Mouse (Mus musculus) lung, embryonic 14.5 days (tissue): Measurements from ENCODE around the gene Atpaf2. TPM values are rescaled to one million over a fixed set of nuclear protein-coding genes. Genes with fewer than 3 reads are reported as not detected.
A peak's percentile ranks its signal among the peaks of the same experiment; 100 is the strongest.

Experiments used
- ATAC-seq: fragments of 200-750 bp; cut with Nextera tagmentation; 2 replicates; pipeline ENCODE4 v1.8.0; 2017; ENCODE audit warnings: mild to moderate bottlenecking, moderate TSS enrichment, moderate library complexity; ENCODE audit not compliant: insufficient read depth
- DNase-seq: peaks from one replicate; pipeline ENCODE4 v3.0.0-alpha.2; 2015
- H3K27ac ChIP-seq: fragments of 300-500 bp; sonication (generic); 2 replicates; pipeline ENCODE4 v1.5.1; 2014; ENCODE audit warnings: low read depth, mild to moderate bottlenecking, moderate library complexity
- H3K27me3 ChIP-seq: fragments of 300-500 bp; sonication (generic); 2 replicates; pipeline ENCODE4 v1.6.1; 2014; ENCODE audit warnings: low read length, control low read depth; ENCODE audit not compliant: insufficient read depth
- H3K36me3 ChIP-seq: fragments of 300-500 bp; sonication (generic); 2 replicates; pipeline ENCODE4 v1.6.1; 2014; ENCODE audit warnings: control low read depth; ENCODE audit not compliant: insufficient read depth
- H3K4me1 ChIP-seq: fragments of 300-500 bp; sonication (generic); 2 replicates; pipeline ENCODE4 v1.6.1; 2014; ENCODE audit warnings: antibody characterized with exemption, control low read depth; ENCODE audit not compliant: insufficient read depth
- H3K4me2 ChIP-seq: fragments of 300-500 bp; sonication (generic); 2 replicates; pipeline ENCODE4 v1.6.1; 2014; ENCODE audit warnings: mild to moderate bottlenecking
- H3K4me3 ChIP-seq: fragments of 300-500 bp; sonication (generic); 2 replicates; pipeline ENCODE4 v1.5.1; 2014; ENCODE audit warnings: low read depth, low read length
- H3K9ac ChIP-seq: fragments of 300-500 bp; sonication (generic); 2 replicates; pipeline ENCODE4 v1.6.1; 2014
- H3K9me3 ChIP-seq: fragments of 300-500 bp; sonication (generic); 2 replicates; pipeline ENCODE4 v1.6.1; 2016; ENCODE audit warnings: low read depth, low read length, control low read depth
- CTCF ChIP-seq: IDR thresholded peaks from 2 replicates; pipeline ENCODE4 v1.5.1; 2016; ENCODE audit warnings: antibody characterized with exemption, low read depth
- WGBS: fragments of 180-500 bp; shearing (Covaris S2); extraction: QIAGEN DNeasy Blood & Tissue Kit; methylation state at CpG from one replicate; pipeline ENCODE4 v1.1.7; 2014; 5-methylcytosine and 5-hydroxymethylcytosine counted together
- polyA plus RNA-seq: library from polyadenylated mRNA; unstranded; fragments of >200 nt; fragmentation: Nextera tagmentation; extraction: Ambion mirVana; gene quantifications from 2 replicates; pipeline ENCODE4 v1.2.1, GENCODE M21; 2014

The Atpaf2 gene
- polyA plus RNA-seq, 1 experiment from 2014 or later, result 50.1 TPM

DNA sequence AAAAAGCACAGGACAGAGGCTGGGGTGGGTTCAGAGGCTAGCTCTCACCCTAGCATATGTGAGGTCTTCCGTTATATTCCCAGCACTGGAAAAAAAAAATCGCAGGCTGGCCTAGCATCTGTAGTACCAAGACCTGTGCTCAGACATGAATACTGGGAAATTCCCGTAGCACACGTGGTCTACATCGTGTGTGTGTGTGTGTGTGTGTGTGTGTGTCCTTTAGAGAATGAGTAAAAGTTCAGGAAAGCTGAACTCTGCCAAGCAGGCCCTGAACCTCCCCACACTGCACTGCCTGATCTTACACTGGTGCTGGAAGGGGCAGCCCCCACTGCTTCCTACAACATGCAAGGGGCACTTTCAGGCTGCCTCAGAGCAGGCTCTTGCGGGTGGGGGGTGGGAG lies 43.8 kb downstream of the Atpaf2 start:
- no peak overlapping the region for H3K9ac ChIP-seq
- no peak overlapping the region for H3K4me3 ChIP-seq
- no peak overlapping the region for H3K4me2 ChIP-seq
- no peaks in the 10 kb centered on the region for H3K9me3 ChIP-seq
- no peak for TF ChIP-seq CTCF
- WGBS, result 76% methylated on average over 6 of the region's 6 CpGs
- H3K36me3 ChIP-seq, result no peaks in the 10 kb centered on the region
- no peaks in the 10 kb centered on the region for H3K27me3 ChIP-seq
- DNase-seq (no peak), ATAC-seq (no peak)
- H3K4me1 ChIP-seq, result no peaks in the 10 kb centered on the region
- no peak overlapping the region for H3K27ac ChIP-seq

DNA sequence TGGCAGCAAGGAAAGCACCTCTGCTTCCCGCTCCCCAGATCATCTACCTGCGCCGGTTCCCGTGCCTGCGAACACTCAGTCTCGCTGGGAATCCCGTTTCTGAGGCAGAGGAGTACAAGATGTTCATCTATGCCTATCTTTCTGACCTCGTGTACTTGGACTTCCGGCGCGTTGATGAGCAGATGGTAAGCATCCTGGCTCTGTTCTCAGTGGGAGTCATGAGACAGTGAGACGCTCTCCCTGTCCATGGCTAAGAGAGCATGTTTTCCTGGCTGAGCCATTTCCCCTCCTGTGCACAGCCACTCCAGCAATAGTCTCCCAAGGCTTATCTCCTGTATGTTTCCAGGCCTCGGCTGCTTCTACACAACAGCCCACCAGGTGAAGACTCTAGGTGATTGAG lies 47.8 kb downstream of the Atpaf2 start:
- Histone ChIP-seq H3K36me3 (no peaks in the 10 kb centered on the region), H3K9ac (no peak overlapping the region), H3K27ac (no peak overlapping the region), H3K27me3 (no peaks in the 10 kb centered on the region), H3K4me3 (no peak overlapping the region), H3K4me2 (no peak overlapping the region), H3K4me1 (0 out of 2 replicates have a peak, but pooled peaks cover 6% of the 10 kb centered on the region), H3K9me3 (no peaks in the 10 kb centered on the region)
- 77% methylated on average over 13 of the region's 13 CpGs for WGBS
- no peak for ATAC-seq
- no peak for DNase-seq
- no peak for TF ChIP-seq CTCF

DNA sequence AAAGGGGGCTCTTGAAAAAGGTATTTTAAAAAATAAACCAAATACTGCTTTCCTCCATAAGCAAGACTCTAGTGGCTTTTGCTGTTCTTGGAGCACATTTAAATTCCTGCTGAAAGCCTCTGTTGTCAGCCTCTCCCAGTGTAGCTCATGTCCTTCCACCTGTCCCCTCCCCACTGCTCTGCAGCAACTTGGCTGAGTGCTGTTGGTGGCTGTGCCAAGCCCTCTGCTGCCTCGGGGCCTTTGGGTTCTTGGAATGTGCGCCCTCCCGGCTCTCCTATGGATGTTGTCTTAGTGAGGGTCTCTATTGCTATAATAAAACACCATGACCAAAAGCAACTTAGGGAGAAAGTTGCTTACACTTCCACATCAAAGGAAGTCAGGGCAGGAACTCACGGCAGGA lies 48.8 kb downstream of the Atpaf2 start:
- Histone ChIP-seq H3K4me3 (no peak overlapping the region), H3K9ac (no peak overlapping the region), H3K4me1 (0 out of 2 replicates have a peak, but pooled peaks cover 6% of the 10 kb centered on the region), H3K9me3 (no peaks in the 10 kb centered on the region), H3K27me3 (no peaks in the 10 kb centered on the region), H3K36me3 (no peaks in the 10 kb centered on the region), H3K27ac (no peak overlapping the region), H3K4me2 (no peak overlapping the region)
- TF ChIP-seq CTCF, result no peak
- DNase-seq (no peak), ATAC-seq (no peak)
- 68% methylated on average over 4 of the region's 4 CpGs for WGBS

DNA sequence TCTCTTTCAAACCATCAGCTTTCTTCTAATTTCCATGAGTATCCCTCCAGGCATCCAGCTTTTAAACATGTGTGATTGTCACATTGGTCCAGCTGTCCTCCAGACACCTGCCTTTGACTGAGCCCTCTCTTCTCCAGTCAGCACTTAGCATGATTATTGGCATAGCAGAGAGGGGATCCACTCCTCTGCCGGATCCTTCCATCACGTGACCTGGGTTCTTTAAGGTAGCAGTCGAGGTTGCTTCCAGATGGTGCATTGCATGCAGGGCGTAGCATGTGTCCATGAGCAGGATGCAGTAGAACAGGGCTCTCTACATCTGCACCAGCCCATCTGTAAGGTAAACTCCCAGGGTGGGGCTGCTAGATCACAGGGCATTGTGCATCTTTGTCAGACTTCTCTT lies 49.3 kb downstream of the Atpaf2 start:
- H3K4me3 ChIP-seq, result no peak overlapping the region
- H3K9ac ChIP-seq, result no peak overlapping the region
- no peak overlapping the region for H3K4me2 ChIP-seq
- H3K27ac ChIP-seq, result no peak overlapping the region
- ATAC-seq (no peak), DNase-seq (no peak)
- no peak for TF ChIP-seq CTCF
- 0 out of 2 replicates have a peak, but pooled peaks cover 6% of the 10 kb centered on the region for H3K4me1 ChIP-seq
- no peaks in the 10 kb centered on the region for H3K9me3 ChIP-seq
- WGBS, result 67% methylated on average over 4 of the region's 4 CpGs
- H3K27me3 ChIP-seq, result no peaks in the 10 kb centered on the region
- H3K36me3 ChIP-seq, result no peaks in the 10 kb centered on the region

DNA sequence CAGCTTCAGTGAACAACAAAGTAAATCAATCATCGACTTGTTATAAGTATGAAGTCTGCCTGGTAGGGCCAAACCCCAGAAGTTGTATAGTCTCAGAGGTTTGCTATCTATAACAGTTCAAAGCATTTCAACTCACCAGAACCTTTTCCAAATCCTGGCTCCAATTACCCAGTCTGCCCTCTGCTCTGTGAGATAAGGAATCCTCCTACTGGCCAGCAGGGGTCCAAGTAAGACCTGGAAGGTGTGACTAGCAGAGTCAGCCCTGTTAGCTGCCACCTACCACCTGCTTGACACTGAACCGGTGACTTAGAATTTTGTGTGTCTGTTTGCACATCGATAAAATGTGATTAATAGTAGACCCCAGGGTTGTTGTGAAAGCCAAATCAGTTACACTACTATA lies 51.0 kb downstream of the Atpaf2 start:
- ATAC-seq (no peak), DNase-seq (peak; percentile 12)
- Histone ChIP-seq H3K9me3 (no peaks in the 10 kb centered on the region), H3K9ac (no peak overlapping the region), H3K27ac (no peak overlapping the region), H3K36me3 (no peaks in the 10 kb centered on the region), H3K4me1 (0 out of 2 replicates have a peak, but pooled peaks cover 6% of the 10 kb centered on the region), H3K4me2 (no peak overlapping the region), H3K4me3 (no peak overlapping the region), H3K27me3 (no peaks in the 10 kb centered on the region)
- peak; percentile 32; the same call in 1 of the 2 replicates for TF ChIP-seq CTCF
- WGBS, result 38% methylated on average over 3 of the region's 3 CpGs

DNA sequence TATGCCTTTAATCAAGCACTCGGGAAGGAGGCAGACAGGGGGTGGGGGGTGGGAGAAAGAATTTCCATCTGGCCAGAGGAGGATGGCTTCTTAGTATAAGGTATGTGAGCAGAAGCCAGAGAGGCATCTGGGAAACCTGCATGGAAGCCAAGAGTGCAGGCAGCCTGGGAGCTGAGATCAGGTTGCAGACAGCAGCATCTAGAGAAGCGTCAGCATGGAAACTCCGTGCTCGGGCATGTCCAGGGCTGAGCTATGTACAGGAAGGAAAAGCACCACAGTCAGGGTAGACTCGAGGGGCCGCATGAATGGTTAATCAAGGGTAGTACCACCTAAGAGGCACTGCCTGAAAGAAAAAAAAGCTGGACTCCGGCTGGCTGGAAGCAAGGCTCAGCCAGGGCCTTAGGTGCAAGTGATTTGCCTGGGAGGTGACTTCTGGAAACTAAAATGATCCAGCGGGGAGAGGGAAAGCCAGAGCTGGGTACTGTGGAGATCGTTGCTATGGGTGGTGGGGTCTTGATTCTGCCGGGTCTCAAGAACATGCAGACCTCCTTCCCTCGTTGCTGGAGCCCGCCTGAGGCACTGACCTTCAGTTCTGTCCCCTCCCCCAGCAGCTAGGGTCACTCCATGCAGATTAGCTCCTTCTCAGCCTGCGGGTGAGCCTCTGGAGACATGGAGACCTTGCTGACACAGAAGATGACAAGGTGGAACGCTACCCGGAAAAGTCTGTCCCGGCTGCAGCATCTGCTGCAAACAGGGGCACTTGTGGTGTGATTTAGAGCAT lies 51.8 kb downstream of the Atpaf2 start:
- Histone ChIP-seq H3K36me3 (no peaks in the 10 kb centered on the region), H3K27me3 (no peaks in the 10 kb centered on the region), H3K9me3 (no peaks in the 10 kb centered on the region), H3K4me2 (no peak overlapping the region), H3K4me3 (no peak overlapping the region), H3K9ac (no peak overlapping the region), H3K4me1 (0 out of 2 replicates have a peak, but pooled peaks cover 6% of the 10 kb centered on the region), H3K27ac (peak overlapping the region; percentile 6; the same call in 1 of the 2 replicates)
- DNase-seq, result peak; percentile 44
- 16% methylated on average over 16 of the region's 16 CpGs for WGBS
- TF ChIP-seq CTCF, result no peak
- 0 out of 2 replicates have a peak, but pooled peaks have one; percentile 66 for ATAC-seq

DNA sequence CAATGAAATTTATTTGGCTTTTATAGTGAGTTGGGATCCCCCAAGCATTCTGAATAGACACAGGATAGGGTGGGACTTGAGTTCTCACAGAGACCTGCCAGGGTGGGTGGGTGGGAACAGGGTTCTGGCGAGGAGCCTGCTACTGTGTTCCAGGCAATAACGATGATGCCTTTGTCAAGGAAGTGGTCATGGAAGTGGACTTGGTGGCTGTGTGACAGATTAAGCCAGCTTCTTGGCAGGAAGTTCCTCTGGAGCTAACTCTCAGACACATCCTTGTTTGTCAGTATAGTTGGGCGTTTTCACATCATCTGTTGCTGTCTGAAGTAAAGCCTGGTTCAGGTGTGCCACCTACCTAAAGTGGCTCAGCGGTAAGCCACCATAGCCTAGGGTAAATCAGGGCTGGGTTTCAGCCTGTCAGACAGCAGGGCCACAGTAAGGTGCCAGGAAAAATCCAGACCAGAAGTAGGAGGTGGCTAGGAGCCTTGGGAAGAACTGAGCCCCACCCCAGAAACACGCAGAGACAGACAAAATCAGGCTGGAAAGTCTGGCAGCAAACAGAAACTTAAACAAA lies 57.5 kb downstream of the Atpaf2 start:
- Histone ChIP-seq H3K4me2 (no peak overlapping the region), H3K4me3 (no peak overlapping the region), H3K27ac (no peak overlapping the region), H3K9ac (no peak overlapping the region), H3K36me3 (no peaks in the 10 kb centered on the region), H3K9me3 (no peaks in the 10 kb centered on the region), H3K4me1 (no peaks in the 10 kb centered on the region), H3K27me3 (no peaks in the 10 kb centered on the region)
- DNase-seq (no peak), ATAC-seq (no peak)
- no peak for TF ChIP-seq CTCF
- WGBS, result 59% methylated on average over 5 of the region's 5 CpGs
